Mouse (Mus musculus): ENCODE measurements at regions not wholly inside any gene's neighbourhood (a gene's known extent, or its start where the extent isn't known, plus 50 kb on each side); places are given as distances from the start of the nearest gene placed in this dataset.

- no peak for TF ChIP-seq POLR2A (IDR thresholded peaks at IDR 0.05; ENCODE audit: low read depth, low read length)
- no peak for TF ChIP-seq CTCF (conservative IDR thresholded peaks at IDR 0.05; ENCODE audit: insufficient read depth, insufficient read length, low read depth, low read length)
These were observed 171.0 kb upstream of the Stt3b start for GRCm38 (mm10) chr9:115481176-115481575.
